Mouse (Mus musculus): Measurements from ENCODE around the gene Dus1l. TPM values are rescaled to one million over a fixed set of nuclear protein-coding genes. Genes with fewer than 3 reads are reported as not detected.

The Dus1l gene
- total and polyA plus RNA-seq, 3 experiments = 98.7 to 155 (median 120) TPM

DNA sequence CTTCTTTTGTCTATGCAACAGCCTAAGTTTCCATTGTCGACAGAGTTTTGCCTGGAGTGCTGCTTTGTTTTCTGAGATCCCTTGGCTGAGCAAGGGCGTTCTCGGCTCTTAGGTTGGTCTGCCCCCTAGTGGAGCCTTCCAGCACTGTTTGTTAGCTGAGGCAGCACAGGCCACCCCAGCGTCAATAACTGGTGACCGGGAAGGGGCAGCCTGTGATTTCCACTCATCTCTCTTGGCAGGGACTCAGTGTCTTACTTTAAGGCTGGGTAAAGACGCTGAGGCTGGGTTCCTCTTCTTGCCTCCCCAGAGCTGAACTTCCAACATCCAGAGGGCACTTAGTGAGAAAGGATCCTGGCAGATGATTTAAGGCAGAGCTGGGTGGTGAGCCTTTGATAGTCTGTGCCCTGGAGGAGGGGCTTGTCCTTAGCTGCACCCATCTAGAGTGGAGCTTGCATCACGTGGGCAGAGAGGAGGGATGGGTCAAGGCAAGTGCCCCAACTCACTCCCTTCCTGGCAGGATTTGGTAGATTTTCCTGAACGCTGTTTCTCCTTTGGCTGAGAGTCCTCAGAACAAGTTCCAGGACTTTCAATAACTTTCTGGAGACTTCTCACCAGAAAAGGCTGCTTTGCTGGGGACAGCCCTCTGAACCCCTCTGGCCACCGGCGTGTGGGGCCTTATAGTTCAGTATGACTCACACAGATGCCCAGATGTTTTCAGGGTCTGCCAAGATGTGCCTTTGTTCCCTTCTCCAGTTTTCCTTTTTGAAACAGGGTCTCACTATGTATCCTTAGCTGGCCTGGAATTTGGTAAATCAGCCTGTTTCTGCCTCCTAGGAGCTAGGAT is 4.1 kb upstream of the Dus1l start (continued):
- TF ChIP-seq MYC (IDR thresholded peaks at IDR 0.05; ENCODE audit: low read depth, low read length) = 0 out of 2 replicates have a peak, but pooled peaks have one; percentile 16

DNA sequence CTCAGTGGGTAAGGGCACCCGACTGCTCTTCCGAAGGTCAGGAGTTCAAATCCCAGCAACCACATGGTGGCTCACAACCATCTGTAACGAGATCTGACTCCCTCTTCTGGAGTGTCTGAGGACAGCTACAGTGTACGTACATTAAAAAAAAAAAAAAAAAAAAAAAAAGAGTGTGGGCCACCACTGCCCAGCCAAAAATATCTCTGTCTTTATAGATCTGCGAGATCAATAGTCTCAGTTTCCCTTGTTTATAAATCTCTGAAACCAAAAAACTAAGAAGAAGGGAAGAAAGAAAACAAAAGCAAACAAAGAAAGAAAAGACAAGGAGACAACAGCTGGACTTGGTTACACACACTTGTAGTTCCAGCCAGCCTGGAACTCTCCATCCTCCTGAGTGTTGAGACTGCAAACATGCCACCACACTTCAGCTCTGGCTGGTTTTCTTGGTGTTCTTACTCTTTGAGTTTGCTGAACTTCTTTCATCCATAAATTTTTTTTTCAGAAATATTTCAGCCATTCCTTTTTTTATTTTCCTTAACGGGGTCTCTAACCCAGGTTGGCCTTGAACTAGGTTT is 3.2 kb upstream of the Dus1l start:
- Histone ChIP-seq H3K4me3 (replicated peaks in 1 of 3; ENCODE audit: low read depth in 2 of 3, low read length in 2 of 3, poor library complexity in 1 of 3) (no peak overlapping the region), H3K4me2 (ENCODE audit: insufficient read depth, low read depth, poor library complexity, severe bottlenecking) (no peak overlapping the region; the same call in 1 of the 2 replicates), H3K36me3 (replicated peaks in 1 of 2; ENCODE audit: control insufficient read depth in 1 of 2, insufficient read depth in 1 of 2, low read length in 1 of 2) (peaks cover 0 to 10% of the 10 kb centered on the region in 2 experiments), H3K27ac (ENCODE audit: insufficient read depth, low read depth) (no peak overlapping the region), H3K4me1 (ENCODE audit: control insufficient read depth in 1 of 2, insufficient read depth in 2 of 2) (peaks cover 15 to 35% of the 10 kb centered on the region in 2 experiments), H3K79me2 (replicated peaks; ENCODE audit: control insufficient read depth, extremely low read depth, insufficient read depth, poor library complexity, severe bottlenecking) (peaks cover 17% of the 10 kb centered on the region), H3K9ac (ENCODE audit: insufficient read depth, low read depth) (peak overlapping the region; percentile 14), H3K9me3 (replicated peaks; ENCODE audit: low read length) (no peaks in the 10 kb centered on the region), H3K27me3 (replicated peaks) (no peaks in the 10 kb centered on the region)
- in situ Hi-C loops (cut with MboI; ENCODE audit: low pct_ligation_motif_present, low pct_unique_long_range_greater_than_20kb, low sequenced_read_pairs) (no loop called here), dilution Hi-C loops (cut with MboI; ENCODE audit: extremely low pct_ligation_motif_present, extremely low pct_unique_long_range_greater_than_20kb, low sequenced_read_pairs) (no loop called here)
- no peak for DNase-seq (ENCODE audit: extremely low read depth)
- 0 out of 4 replicates have a peak, but pooled peaks of 1 of the 2 experiments have one; percentile 7 for TF ChIP-seq CTCF (conservative IDR thresholded peaks at IDR 0.05 in 1 of 2, IDR thresholded peaks at IDR 0.05 in 1 of 2; ENCODE audit: low read depth in 2 of 2, low read length in 2 of 2)
- TF ChIP-seq EP300 (IDR thresholded peaks at IDR 0.05; ENCODE audit: low read length) = 0 out of 2 replicates have a peak, but pooled peaks have one; percentile 12
- no peak for TF ChIP-seq MAFK (IDR thresholded peaks at IDR 0.05; ENCODE audit: insufficient replicate concordance, low read length)
- peak; percentile 86 for TF ChIP-seq ZNF384 (IDR thresholded peaks at IDR 0.05; ENCODE audit: low read depth, low read length)
- no peak for TF ChIP-seq NELFE (IDR thresholded peaks at IDR 0.05; ENCODE audit: low read depth, low read length)

DNA sequence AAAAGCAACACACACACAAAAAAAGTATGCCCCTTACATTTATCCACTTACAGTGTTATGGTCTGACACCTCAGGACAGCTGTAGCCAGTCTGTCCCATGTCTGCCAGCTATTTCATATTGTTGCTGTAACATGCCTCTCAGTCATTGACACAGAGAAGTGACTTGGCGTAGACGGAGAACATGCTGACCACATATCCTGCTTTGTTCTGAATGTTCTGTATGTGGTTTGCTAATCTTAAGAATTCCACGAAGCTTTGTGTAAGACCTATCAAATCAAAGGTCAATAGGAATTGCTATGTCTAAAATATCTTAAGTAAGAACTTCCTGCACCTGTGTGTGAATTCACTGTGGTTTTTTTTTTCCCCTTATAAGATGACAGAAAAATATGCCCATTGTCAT is 2.0 kb upstream of the Dus1l start:
- no peak for DNase-seq (ENCODE audit: extremely low read depth)
- no peak overlapping the region for H3K4me2 ChIP-seq (ENCODE audit: insufficient read depth, low read depth, poor library complexity, severe bottlenecking)
- peaks cover 15 to 41% of the 10 kb centered on the region in 2 experiments for H3K4me1 ChIP-seq (ENCODE audit: control insufficient read depth in 1 of 2, insufficient read depth in 2 of 2)
- H3K27me3 ChIP-seq (replicated peaks) = no peaks in the 10 kb centered on the region
- no peak overlapping the region for H3K27ac ChIP-seq (ENCODE audit: insufficient read depth, low read depth)
- no peak overlapping the region for H3K9ac ChIP-seq (ENCODE audit: insufficient read depth, low read depth)
- dilution Hi-C loops (cut with MboI; ENCODE audit: extremely low pct_ligation_motif_present, extremely low pct_unique_long_range_greater_than_20kb, low sequenced_read_pairs) = no loop called here
- in situ Hi-C loops (cut with MboI; ENCODE audit: low pct_ligation_motif_present, low pct_unique_long_range_greater_than_20kb, low sequenced_read_pairs) = no loop called here
- H3K36me3 ChIP-seq (replicated peaks in 1 of 2; ENCODE audit: control insufficient read depth in 1 of 2, insufficient read depth in 1 of 2, low read length in 1 of 2) = peaks cover 11 to 22% of the 10 kb centered on the region in 2 experiments
- H3K4me3 ChIP-seq (replicated peaks in 1 of 3; ENCODE audit: low read depth in 2 of 3, low read length in 2 of 3, poor library complexity in 1 of 3) = no peak overlapping the region
- no peaks in the 10 kb centered on the region for H3K9me3 ChIP-seq (replicated peaks; ENCODE audit: low read length)
- H3K79me2 ChIP-seq (replicated peaks; ENCODE audit: control insufficient read depth, extremely low read depth, insufficient read depth, poor library complexity, severe bottlenecking) = peaks cover 19% of the 10 kb centered on the region
- TF ChIP-seq NELFE (IDR thresholded peaks at IDR 0.05; ENCODE audit: low read depth, low read length) = no peak
- TF ChIP-seq CTCF (conservative IDR thresholded peaks at IDR 0.05 in 1 of 2, IDR thresholded peaks at IDR 0.05 in 1 of 2; ENCODE audit: low read depth in 2 of 2, low read length in 2 of 2) = no peak
- TF ChIP-seq ETS1 (conservative IDR thresholded peaks at IDR 0.05; ENCODE audit: low read depth, low read length) = no peak
- TF ChIP-seq MYC (IDR thresholded peaks at IDR 0.05; ENCODE audit: low read depth, low read length) = no peak
- TF ChIP-seq TBP (conservative IDR thresholded peaks at IDR 0.05; ENCODE audit: low read depth, low read length) = no peak
- TF ChIP-seq USF1 (IDR thresholded peaks at IDR 0.05; ENCODE audit: low read depth, low read length) = no peak
- TF ChIP-seq POLR2AphosphoS2 (IDR thresholded peaks at IDR 0.05; ENCODE audit: low read depth, low read length) = no peak
- TF ChIP-seq MAZ (IDR thresholded peaks at IDR 0.05; ENCODE audit: low read depth, low read length) = no peak
- TF ChIP-seq EP300 (IDR thresholded peaks at IDR 0.05; ENCODE audit: low read length) = no peak
- no peak for TF ChIP-seq HCFC1 (IDR thresholded peaks at IDR 0.05; ENCODE audit: low read depth, low read length)
